Comparison of ENCODE assay signal across 8 mouse cellular contexts in genomic region chr6:125099421-125099971, GRCm38 (mm10). TPM values are rescaled to one million over a fixed set of nuclear protein-coding genes. Genes with fewer than 3 reads are reported as not detected.
DNase-seq lines count a peak whose midpoint lies in the region; ATAC-seq lines count a peak whose summit lies in the region.

No protein-coding gene starts in this region.

- H3K9me3 ChIP-seq in embryonic facial prominence, embryonic 13.5 days, result no peaks in the 10 kb centered on the region
- H3K9me3 ChIP-seq in hindbrain, embryonic 10.5 days, result no peaks in the 10 kb centered on the region
- H3K9me3 ChIP-seq in liver, embryonic 15.5 days (replicated peaks), result no peaks in the 10 kb centered on the region

- H3K4me1 ChIP-seq in embryonic facial prominence, embryonic 13.5 days, result peaks cover 31% of the 10 kb centered on the region
- H3K4me1 ChIP-seq in hindbrain, embryonic 10.5 days (replicated peaks), result peaks cover 63% of the 10 kb centered on the region
- peaks cover 78% of the 10 kb centered on the region for H3K4me1 ChIP-seq in liver, embryonic 15.5 days (replicated peaks)

- H3K4me3 ChIP-seq in embryonic facial prominence, embryonic 13.5 days, result peak overlapping the region; percentile 96
- H3K4me3 ChIP-seq in hindbrain, embryonic 10.5 days, result peak overlapping the region; percentile 100
- H3K4me3 ChIP-seq in liver, embryonic 15.5 days (replicated peaks), result no peak overlapping the region

- H3K36me3 ChIP-seq in embryonic facial prominence, embryonic 13.5 days, result peaks cover 64% of the 10 kb centered on the region
- peaks cover 73% of the 10 kb centered on the region for H3K36me3 ChIP-seq in hindbrain, embryonic 10.5 days
- peaks cover 58% of the 10 kb centered on the region for H3K36me3 ChIP-seq in liver, embryonic 15.5 days (replicated peaks)

- WGBS in embryonic facial prominence, embryonic 13.5 days, result 49% methylated on average over 5 of the region's 5 CpGs
- WGBS in hindbrain, embryonic 10.5 days, result 46% methylated on average over 5 of the region's 5 CpGs
- WGBS in liver, embryonic 15.5 days (ENCODE audit: insufficient replicate concordance), result 59% methylated on average over 5 of the region's 5 CpGs

- H3K27me3 ChIP-seq in embryonic facial prominence, embryonic 13.5 days, result no peaks in the 10 kb centered on the region
- H3K27me3 ChIP-seq in hindbrain, embryonic 10.5 days (ENCODE audit: insufficient read depth, poor library complexity, severe bottlenecking), result no peaks in the 10 kb centered on the region
- no peaks in the 10 kb centered on the region for H3K27me3 ChIP-seq in liver, embryonic 15.5 days

- peak overlapping the region; percentile 93 for H3K4me2 ChIP-seq in embryonic facial prominence, embryonic 13.5 days
- H3K4me2 ChIP-seq in liver, embryonic 15.5 days, result peak overlapping the region; percentile 89

- peak; percentile 39 for DNase-seq in embryo, embryonic 11 days
- no peak for DNase-seq in embryo, embryonic 9.5 days (ENCODE audit: extremely low spot score)
- DNase-seq in hindbrain, embryonic 10.5 days (ENCODE audit: low spot score), result peak; percentile 38
- DNase-seq in naive thymus-derived CD4-positive, alpha-beta T cell, adult 2 months (ENCODE audit: low read depth), result peak; percentile 79
- no peak for DNase-seq in layer of hippocampus, adult 9-10 months (ENCODE audit: low spot score)

- H3K27ac ChIP-seq in embryonic facial prominence, embryonic 13.5 days, result peak overlapping the region; percentile 49; the same call in 1 of the 2 replicates
- H3K27ac ChIP-seq in hindbrain, embryonic 10.5 days, result peak overlapping the region; percentile 98
- peak overlapping the region; percentile 55 for H3K27ac ChIP-seq in liver, embryonic 15.5 days (replicated peaks)

- ATAC-seq in CD4-positive, CD25-positive, alpha-beta regulatory T cell, adult 4 months, result peak; percentile 60
- ATAC-seq in embryonic facial prominence, embryonic 13.5 days (ENCODE audit: insufficient number of reproducible peaks, insufficient read depth, low FRiP score, low TSS enrichment, low read depth), result no peak
- ATAC-seq in liver, embryonic 15.5 days (ENCODE audit: insufficient read depth), result no peak

- peak overlapping the region; percentile 93 for H3K9ac ChIP-seq in embryonic facial prominence, embryonic 13.5 days
- H3K9ac ChIP-seq in liver, embryonic 15.5 days, result peak overlapping the region; percentile 6; the same call in 1 of the 2 replicates

RNA-seq across cellular contexts. Expression of gene Chd4, which starts 3.7 kb away (rescaled TPM):
- 10 to 100 TPM; 61.4 to 71.9 TPM for polyA plus RNA-seq in CD4-positive, CD25-positive, alpha-beta regulatory T cell, adult 4 months (2017; shearing (Covaris generic))
- 83.3 and 91.2 TPM in 2 replicates for polyA plus RNA-seq in embryonic facial prominence, embryonic 13.5 days (2015; fragmentation: Nextera tagmentation; extraction: Ambion mirVana)
- polyA plus RNA-seq in hindbrain, embryonic 10.5 days (2016; fragmentation: Nextera tagmentation; extraction: Ambion mirVana), result 95.7 and 97.6 TPM in 2 replicates
- 22.6 TPM in 2 replicates for polyA plus RNA-seq in liver, embryonic 15.5 days (2015; fragmentation: Nextera tagmentation; extraction: Ambion mirVana)

RNA-seq across cellular contexts. Expression of gene Lpar5, which starts 31.8 kb away (rescaled TPM):
- polyA plus RNA-seq in CD4-positive, CD25-positive, alpha-beta regulatory T cell, adult 4 months (2017; shearing (Covaris generic)), result 10 to 100 TPM; 12.1 to 19.9 TPM
- polyA plus RNA-seq in embryonic facial prominence, embryonic 13.5 days (2015; fragmentation: Nextera tagmentation; extraction: Ambion mirVana), result 0.59 and 0.97 TPM in 2 replicates
- 0.10 TPM in 1 of 2 replicates, not detected in the other for polyA plus RNA-seq in hindbrain, embryonic 10.5 days (2016; fragmentation: Nextera tagmentation; extraction: Ambion mirVana)
- 1.3 TPM in 2 replicates for polyA plus RNA-seq in liver, embryonic 15.5 days (2015; fragmentation: Nextera tagmentation; extraction: Ambion mirVana)

RNA-seq across cellular contexts. Expression of gene Nop2, which starts 32.2 kb away (rescaled TPM):
- polyA plus RNA-seq in CD4-positive, CD25-positive, alpha-beta regulatory T cell, adult 4 months (2017; shearing (Covaris generic)), result 10 to 100 TPM; 51.5 to 59.7 TPM
- polyA plus RNA-seq in embryonic facial prominence, embryonic 13.5 days (2015; fragmentation: Nextera tagmentation; extraction: Ambion mirVana), result 62.5 and 69.3 TPM in 2 replicates
- polyA plus RNA-seq in hindbrain, embryonic 10.5 days (2016; fragmentation: Nextera tagmentation; extraction: Ambion mirVana), result 67.6 and 83.8 TPM in 2 replicates
- polyA plus RNA-seq in liver, embryonic 15.5 days (2015; fragmentation: Nextera tagmentation; extraction: Ambion mirVana), result 32.1 and 33.5 TPM in 2 replicates

RNA-seq across cellular contexts. Expression of gene Iffo1, which starts 45.5 kb away (rescaled TPM):
- 10 to 100 TPM in 1 of 2 experiments, 1 to 10 TPM in 1; 9.5 to 10.6 TPM for polyA plus RNA-seq in CD4-positive, CD25-positive, alpha-beta regulatory T cell, adult 4 months (2017; shearing (Covaris generic))
- polyA plus RNA-seq in embryonic facial prominence, embryonic 13.5 days (2015; fragmentation: Nextera tagmentation; extraction: Ambion mirVana), result 15.5 and 17.6 TPM in 2 replicates
- 12.5 and 18.3 TPM in 2 replicates for polyA plus RNA-seq in hindbrain, embryonic 10.5 days (2016; fragmentation: Nextera tagmentation; extraction: Ambion mirVana)
- 4.3 and 5.2 TPM in 2 replicates for polyA plus RNA-seq in liver, embryonic 15.5 days (2015; fragmentation: Nextera tagmentation; extraction: Ambion mirVana)

RNA-seq across cellular contexts. Expression of gene Acrbp, which starts 50.0 kb away (rescaled TPM):
- polyA plus RNA-seq in CD4-positive, CD25-positive, alpha-beta regulatory T cell, adult 4 months (2017; shearing (Covaris generic)), result 10 to 100 TPM; 24.6 to 25.9 TPM
- polyA plus RNA-seq in embryonic facial prominence, embryonic 13.5 days (2015; fragmentation: Nextera tagmentation; extraction: Ambion mirVana), result 21.7 and 22.7 TPM in 2 replicates
- 13.1 and 15.5 TPM in 2 replicates for polyA plus RNA-seq in hindbrain, embryonic 10.5 days (2016; fragmentation: Nextera tagmentation; extraction: Ambion mirVana)
- polyA plus RNA-seq in liver, embryonic 15.5 days (2015; fragmentation: Nextera tagmentation; extraction: Ambion mirVana), result 1.7 and 2.4 TPM in 2 replicates

Comparison
In these comparisons a context has a peak if more than half of its experiments do, and no peak if none do; other contexts are left out.
1. DNase-seq: peak in embryo, embryonic 11 days (single experiment), hindbrain, embryonic 10.5 days (single experiment) and naive thymus-derived CD4-positive, alpha-beta T cell, adult 2 months (single experiment); none in embryo, embryonic 9.5 days (single experiment) and layer of hippocampus, adult 9-10 months (single experiment).
2. Peak in every context shown above with its lines, with median percentiles within 50 percentile points of each other: H3K27ac ChIP-seq.